Mouse (Mus musculus): ENCODE results near the gene Mtus2.

GRCm38 (mm10) chr5:148131458-148132131 lies 174.5 kb downstream of the Mtus2 start:
- TF ChIP-seq CTCF (IDR thresholded peaks at IDR 0.05; ENCODE audit: low read depth, low read length) (no peak), POLR2A (IDR thresholded peaks at IDR 0.05; ENCODE audit: borderline replicate concordance, low read depth, low read length) (no peak)

Data from bone marrow macrophage, adult 2 months (primary cell).